Mouse (Mus musculus): ENCODE data around the gene Kcnh2.

Gene Kcnh2

DNA sequence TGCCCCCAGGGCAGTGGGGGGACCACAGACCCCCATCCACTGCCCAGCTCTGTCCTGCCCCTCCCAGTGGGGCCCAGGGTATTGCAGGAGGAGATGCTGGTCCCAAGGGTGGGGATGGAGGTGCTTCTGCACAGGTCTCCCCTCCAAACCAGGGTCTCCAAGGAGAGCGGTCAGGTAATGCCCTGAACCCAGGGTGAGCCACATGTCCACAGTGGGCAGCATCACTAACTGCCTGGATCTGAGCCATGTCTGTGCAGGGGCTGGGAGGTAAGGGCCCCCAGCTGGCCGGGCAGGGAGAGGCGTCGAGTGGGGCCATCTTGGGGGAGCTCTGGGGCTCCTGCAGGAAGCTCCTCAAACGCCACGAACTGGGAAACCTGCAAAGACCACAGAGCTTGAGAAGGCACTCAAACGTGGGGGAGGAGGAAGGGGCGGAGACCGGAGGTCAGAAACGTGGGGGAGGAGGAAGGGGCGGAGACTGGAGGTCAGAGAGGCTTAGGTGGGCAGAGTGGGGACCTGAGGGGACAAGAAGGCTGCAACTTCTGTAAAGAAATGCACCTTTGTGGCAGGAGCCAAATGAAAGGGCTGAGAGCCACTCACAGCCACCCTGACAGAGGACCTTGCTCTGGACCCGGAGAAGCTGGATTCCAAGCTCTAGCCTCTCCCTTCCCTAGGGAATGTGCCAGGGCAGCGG lies 31.5 kb downstream of the Kcnh2 start:
- DNase-seq (ENCODE audit: low spot score in 2 of 2): no peak

DNA sequence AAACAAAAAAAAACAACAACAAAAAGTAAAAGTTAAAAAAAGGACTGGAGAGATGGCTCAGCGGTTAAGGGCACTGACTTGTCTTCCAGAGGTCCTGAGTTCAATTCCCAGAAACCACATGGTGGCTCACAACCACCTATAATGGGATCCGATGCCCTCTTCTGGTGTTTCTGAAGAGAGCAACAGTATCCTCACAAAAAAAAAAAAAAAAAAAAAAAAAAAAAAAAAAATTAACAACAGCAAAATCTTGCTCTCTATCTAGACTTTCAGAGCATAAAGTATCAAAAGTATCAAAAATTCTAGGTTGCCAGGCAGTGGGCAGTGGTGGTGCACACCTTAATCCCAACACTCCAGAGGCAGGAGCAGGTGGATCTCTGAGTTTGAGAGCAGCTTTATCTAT lies 42.2 kb downstream of the Kcnh2 start:
- no peak for DNase-seq (ENCODE audit: low spot score in 2 of 2)

DNA sequence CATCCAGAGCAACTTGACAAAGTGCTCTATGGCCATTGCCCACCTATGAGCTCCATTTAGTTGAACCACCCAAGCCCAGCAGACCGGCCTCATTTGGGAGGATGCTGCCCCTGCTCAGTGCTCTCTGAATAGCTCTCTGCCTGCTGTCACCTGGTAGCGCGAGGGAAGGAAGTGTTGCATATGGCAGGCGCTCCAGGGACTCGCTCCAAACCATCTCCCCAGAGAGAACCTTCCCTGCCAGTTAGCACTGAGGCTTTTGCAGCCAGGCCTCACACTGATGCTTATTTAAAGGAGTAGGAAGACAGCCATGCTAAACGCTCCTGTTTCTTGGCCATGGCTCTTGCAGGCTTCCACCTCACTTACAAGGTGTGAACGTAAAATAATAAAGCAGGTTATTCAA lies 42.8 kb downstream of the Kcnh2 start:
- no peak for DNase-seq (ENCODE audit: low spot score in 2 of 2)

DNA sequence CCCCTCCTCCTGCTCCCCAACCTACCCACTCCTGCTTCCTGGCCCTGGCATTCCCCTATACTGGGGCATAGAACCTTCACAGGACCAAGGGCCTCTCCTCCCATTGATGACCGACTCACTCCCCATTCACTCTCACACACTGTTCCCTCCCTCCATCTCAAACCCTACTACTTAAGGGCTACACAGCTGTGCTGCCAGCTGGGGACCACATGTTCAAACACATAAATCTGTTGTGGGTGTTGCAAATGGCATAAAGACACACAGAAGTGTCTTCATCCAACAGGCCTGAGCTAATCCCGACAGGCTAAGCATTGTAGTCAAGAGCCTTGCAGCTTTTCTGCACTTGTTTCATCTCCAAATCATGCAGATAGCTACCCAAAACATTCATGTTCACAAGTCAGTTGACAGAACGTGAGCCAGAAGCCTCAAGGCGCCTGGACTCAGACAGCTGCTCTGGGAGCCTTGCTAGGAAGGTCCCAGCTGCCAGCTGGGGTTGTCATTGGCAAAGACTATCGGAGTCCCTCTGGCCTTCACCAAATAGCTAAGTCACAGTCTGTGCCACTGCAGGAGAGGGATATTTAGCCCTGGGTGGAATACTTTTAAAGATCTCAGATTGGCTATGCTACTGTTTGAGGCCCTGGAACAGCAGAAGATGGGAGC lies 44.2 kb downstream of the Kcnh2 start:
- no peak for DNase-seq (ENCODE audit: low spot score in 2 of 2)

DNA sequence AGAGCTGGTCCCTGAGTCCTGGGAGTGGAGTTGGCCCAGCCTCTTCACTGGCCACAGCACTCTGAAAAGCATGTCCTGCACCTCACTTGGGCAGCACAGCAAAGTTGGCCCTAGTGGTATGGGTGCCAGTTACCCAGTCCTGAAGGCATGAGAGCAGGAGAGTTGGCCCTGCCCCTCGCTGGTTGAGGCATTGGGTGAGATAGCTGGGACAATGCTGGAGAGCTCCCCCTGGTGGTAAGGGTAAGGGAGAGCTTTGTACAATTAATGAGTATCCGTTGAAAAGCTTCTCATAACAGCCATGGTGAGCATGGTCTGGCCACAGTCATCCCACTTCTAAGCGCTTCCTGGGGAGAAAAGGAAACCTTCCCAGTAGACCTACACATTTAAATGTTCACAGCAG lies 48.2 kb downstream of the Kcnh2 start:
- no peak for DNase-seq (ENCODE audit: low spot score in 2 of 2)

DNA sequence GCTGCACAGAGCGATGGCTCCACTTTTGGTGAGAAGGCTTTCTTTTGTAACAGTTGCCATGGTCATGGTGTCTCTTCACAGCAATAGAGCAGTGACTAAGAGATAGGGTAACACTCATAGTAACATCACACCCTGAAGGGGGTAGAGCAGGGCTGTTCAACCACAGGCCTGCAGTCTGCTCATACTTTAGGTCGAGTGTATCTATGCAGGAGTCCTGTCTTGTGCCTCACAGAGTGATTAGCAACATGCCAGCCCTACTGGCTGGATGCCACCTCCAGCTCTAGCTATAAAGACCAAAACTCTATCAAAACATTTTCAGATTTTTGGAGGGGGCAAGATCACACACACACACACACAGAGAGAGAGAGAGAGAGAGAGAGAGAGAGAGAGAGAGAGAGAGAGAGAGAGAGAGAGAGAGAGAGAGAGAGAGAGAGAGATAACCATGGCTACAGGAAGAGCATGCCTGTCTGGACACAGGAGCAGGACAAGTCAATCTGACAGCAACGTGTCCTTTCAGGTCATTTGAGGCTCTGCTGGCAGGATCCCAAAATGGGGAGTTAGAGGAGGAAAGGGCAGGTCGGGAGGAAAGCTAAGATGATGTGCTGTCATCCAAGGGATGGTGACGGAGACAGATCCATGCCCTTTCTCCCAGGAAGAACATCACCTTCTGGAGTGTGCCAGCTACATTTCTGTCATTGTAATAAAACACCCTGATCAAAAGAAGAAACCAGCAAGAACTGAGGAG lies 51.4 kb downstream of the Kcnh2 start:
- no peak for DNase-seq (ENCODE audit: low spot score in 2 of 2)

DNA sequence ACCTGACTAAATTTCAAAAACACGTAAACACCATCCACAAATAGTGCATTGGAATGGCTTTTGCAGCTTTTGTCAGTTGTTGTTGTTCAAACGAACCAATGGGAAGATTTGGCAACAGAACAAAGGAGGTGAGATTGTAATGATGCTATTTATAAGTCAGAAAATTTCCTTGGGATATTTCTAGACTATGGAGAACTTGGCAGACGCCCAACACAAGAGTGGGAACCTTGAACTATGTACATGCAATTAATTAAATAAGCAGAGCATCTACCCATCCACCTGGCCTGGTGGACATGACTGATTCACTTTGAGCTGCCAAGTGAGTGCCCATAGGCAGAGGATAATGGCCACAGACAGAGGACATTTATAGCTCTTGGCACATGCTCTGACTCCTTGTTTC lies 59.5 kb downstream of the Kcnh2 start:
- no peak for DNase-seq (ENCODE audit: low spot score in 2 of 2)

DNA sequence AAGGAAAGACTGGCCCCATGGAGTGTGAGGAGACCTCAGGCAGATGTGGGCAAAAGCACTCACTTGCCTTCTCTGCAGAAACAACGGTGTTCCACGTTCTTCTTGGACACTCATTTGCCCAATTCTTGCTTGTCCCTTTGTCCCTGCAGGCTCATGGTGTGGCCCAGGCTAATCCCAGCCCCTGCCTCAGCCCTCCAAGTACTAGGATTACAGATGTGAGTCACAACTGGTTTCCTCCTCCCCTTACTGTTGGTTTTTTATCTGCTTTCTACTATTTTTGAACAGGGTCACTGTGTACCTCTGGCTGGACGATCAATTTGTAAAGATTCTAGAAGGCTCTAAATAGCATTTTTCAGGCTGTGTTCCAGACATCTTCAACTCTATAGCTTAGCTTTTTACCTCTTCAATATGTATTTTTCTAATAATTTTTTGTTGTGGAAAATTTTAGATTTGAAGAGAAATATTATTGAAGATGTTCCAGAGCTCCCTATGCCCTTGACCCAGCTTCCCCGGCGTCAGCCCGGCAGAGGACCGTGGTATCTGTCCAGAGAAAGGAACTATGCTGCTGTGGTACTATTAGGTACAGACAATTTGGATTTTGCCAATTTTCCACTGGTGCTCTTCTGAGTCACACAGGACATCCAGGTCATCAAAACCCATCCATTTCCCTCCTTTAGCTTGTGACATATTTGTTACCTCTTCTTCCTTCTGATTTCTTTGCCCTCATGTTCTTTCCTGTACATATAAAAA lies 65.0 kb downstream of the Kcnh2 start:
- DNase-seq (ENCODE audit: low spot score in 2 of 2): no peak

DNA sequence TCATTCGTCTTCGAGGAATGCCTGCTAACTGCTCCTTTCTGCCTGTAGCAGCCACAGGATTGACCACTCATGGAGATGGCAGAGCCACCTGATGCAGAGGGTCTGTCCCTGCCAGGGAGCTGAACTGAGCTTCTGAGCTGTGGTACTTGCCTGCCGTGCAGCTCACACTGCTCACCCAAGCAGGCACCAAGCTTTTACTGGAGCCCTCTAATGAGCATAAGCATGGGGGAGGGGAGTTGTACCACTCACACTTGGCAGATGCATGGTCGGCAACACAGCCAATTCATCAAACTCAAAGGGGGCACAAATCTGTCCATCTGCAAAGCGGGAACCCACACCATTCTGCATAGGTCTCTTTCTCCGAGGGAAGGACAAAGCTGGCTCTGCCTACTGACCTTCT lies 67.3 kb downstream of the Kcnh2 start:
- no peak for DNase-seq (ENCODE audit: low spot score in 2 of 2)

- no peak for DNase-seq (ENCODE audit: low spot score in 2 of 2)
Measured at GRCm38 (mm10) chr5:24283181-24283580, 68.2 kb downstream of the Kcnh2 start.

DNA sequence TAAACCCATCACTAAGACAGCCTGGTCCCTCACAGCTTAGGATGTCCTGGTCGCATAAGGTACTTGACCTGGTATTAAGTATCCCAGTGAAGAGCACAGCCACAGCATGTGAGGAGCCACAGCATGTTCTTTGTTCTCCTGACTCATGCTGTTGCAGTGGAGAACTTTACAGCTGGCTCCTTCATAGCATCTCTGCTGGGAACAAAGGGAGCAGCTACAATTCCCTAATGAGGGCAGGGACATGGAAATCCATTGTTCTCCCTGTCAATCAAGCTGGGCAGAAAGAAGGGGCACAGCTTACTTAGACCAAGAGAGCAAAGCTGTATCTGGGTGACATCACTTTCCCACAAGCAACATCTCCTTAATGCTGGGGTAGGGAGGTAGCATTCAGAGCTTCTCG lies 70.9 kb downstream of the Kcnh2 start:
- DNase-seq (ENCODE audit: low spot score in 2 of 2): no peak

- no peak for DNase-seq (ENCODE audit: low spot score in 2 of 2)
Measured at GRCm38 (mm10) chr5:24279527-24279926, 71.9 kb downstream of the Kcnh2 start.

DNA sequence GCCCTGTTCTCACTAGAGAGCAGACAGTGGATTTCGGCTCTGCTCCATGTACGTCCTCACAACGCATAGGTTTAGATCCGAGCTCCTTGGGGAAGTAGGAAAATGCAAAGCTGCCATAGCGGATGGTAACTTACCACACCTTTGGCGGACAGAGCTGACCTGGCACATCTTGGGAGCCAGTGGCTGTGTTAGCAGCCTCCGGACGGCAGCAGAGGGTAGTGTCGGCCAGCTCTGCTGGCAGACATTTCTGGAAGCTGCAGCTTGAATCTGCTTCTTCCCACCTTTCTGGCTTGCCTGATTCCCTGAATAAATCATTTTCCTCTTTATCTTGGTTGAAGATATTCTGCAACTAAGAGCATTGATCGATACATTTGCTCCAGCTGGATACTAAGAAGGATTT lies 73.2 kb downstream of the Kcnh2 start:
- DNase-seq (ENCODE audit: low spot score in 2 of 2): no peak

DNA sequence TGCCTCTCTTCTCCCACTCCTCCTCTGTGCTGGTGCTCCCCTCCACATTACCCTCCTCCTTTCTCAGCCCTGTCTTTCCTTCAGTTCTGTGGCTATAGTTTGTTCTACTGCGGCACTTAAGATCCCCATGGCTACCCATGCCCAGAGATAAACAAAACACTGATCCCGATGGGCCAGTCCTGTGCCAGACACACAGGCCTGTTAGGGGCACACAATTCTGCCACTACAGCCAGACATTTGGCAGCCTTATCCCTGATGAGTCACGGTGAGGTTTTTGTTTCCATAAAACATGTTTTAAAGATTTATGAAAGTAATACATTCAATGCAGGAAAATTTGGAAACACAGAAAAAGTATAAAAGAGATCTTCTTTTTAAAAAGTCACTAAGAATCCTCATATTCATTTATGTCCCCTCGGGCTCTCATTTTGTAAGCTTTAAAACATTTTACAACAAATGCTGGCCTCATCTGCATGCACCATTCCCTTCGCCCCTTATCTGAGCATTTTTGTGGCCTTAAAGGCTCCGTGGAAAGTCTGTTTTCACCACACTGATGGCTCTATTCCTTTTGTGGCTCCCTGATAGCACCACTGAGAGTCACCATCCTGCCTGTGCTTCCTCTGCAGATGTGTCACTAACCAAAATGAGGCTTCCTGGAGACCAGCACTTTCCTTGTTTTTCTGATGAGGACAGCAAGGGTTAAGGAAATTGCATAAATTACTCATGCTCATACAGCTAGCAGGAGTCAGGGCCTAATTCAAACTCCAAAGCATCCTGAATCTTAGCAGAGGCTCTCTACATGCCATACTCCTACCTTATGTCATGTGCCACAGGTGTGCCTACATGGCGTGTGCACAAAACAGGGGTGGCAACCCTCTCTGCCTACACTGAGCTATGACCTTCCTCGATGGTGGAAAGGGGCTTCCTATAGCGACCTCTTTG lies 77.5 kb downstream of the Kcnh2 start:
- no peak for DNase-seq (ENCODE audit: low spot score in 2 of 2)

DNA sequence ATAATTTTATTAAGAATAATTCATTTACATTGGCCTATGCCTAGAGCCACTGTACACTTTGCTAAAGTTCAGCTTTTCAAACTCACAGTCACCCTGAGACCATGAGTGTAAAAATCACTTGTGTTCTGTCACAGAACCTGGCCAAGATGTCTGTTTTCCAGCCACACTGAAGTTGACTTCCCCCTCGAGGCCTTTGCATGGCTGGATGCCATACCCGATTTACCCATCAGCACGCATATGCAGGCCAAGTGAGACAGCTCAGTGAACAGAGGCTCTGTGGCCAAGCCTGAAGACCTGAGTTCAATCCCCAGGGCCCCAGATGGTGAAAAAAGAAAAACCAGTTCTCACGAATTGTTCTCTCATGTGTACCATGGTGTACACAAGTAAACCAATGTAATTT lies 80.5 kb downstream of the Kcnh2 start:
- DNase-seq (ENCODE audit: low spot score in 2 of 2): no peak

Measured in left cerebral cortex, adult 9 months (tissue).